Mouse (Mus musculus) thymus, postnatal 36 days (tissue): Measurements from ENCODE around the gene Jchain.
"Not testable (repeated sequence)": the region's sequence is repeated elsewhere in the genome, so short reads cannot be mapped to it uniquely, and the experiment has no call there.

Source experiments
- DNase-seq, 2 experiments: peaks; one replicate each; pipeline ENCODE4 v3.0.0; 2022; ENCODE audit warnings: mixed read lengths in 2 of 2

Jchain gene

GRCm38 (mm10) chr5:88527657-88528056 is at the start of gene Jchain:
TSS of gene Jchain (minus strand) at chr5:88527891.
- DNase-seq, result no peak

- no peak for DNase-seq
Measured at GRCm38 (mm10) chr5:88575506-88576338, 48.0 kb upstream of the Jchain start.

DNA sequence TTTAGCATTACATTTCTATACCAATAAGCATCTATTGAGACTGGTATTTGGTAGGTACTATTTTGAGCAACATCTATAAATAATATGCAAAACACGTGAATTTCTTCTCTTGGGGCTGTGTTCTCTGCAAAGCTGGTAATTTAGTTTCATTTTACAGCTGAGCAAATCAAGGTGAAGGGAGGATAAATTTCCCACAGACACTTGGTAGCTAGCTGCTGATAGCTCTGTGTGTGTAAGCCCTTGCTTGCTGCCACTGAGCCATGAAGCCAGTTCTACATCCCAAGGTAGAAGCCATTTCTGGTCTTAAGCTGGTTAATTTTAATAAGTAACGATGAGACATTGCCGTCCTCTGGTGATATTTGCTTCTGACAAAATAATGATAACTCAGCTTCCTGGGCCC is 47.1 kb upstream of the Jchain start:
- no peak for DNase-seq

DNA sequence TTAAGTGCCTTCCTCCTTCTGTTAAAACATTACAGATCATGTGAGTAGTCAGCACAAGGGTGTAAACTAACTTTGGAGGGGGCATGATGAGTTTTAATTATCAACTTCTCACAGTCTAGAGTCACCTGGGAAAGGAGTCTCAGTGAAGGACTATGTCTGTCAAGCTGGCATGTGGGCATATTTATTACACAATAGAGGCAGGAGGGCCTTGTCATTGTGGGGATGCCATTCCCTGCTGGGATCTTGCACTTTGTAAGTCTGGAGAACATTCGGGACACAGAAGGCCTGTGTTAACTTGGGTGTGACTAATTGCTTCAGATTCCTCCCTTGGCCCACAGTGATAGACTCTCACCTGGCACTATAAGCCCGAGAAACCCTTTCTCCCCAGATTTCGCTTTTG is 41.9 kb upstream of the Jchain start:
- DNase-seq, result no peak

DNA sequence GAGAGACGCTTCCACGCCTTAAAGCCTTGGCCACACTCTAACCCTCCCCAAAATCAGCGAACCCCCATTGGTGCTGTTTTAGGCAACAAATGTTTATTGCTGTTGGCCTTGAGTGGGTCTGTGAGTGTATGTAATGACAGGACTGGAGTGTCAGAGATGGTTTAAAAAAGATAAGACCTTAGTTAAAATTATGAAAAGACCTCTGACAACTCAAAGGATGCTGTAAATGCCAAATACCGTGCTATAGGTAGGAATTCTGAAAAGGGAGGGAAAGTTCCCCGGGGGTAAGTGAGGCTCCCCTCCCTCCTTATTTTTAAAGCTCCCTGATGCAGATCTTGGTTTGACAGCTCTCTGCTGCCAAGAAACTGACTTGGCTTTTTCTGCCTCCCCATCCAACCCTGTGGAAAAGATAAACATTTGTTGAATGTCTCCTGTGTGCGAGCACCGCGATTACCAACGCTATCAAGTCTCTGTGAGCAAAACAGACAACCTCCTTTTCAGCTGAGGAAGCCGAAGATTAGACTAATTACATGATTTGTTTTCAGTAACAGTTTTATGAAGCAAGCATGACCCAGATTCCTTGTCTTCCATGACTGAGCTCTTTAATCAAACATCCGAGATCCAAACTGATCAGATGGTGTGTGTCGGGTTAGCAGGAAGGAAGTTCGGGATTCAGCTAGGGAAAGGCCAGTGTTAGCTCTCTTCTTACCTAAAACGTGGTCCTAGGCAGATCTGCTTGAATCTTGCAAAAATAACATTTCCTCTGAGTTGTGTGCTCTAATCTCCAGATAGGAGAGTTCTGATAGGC is 38.5 kb upstream of the Jchain start:
- no peak for DNase-seq

DNA sequence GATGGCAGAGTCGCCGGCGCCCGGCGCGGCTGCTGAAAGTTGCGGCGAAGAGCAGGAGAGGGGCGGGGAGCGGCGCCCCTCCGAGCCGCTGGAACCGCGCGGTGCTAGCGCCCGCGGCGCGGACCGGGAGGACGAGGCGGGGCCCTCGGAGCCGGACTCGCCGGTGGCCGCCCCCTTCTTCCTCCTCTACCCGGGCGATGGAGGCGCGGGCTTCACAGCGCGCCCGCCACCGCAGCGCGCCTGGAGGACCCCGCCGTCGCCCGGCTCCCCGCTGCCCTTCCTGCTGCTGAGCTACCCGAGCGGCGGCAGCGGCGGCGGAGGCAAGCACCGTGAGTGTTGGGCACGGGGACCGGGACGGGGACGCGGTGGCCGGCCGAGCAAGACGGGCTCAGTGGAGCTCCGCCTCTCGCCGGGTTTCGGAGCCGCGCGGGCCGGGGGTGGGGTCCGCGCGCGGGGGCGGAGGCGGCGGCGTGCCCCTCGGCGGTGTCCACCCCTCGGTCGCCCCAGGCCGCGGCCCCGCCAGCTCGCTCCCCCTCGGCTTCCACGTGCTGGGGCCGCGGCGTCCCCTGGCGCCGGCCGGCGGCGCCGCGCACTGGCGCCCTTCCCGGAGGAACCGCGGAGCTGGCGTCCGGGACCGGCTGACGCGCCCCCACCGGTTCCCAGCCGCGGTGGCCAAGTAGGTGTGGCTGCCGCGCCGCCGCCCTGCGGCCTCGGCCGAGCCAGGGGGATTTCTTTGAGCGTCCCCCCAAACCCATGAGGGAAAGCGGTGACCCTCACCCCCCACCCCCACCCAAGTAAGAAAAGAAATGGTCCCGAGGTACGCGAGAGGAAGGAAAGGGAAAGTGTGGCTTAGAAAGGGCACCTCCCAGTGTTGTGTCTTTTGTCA is 37.7 kb upstream of the Jchain start:
- DNase-seq, result peak; percentile 52 to 60

- DNase-seq, result peak; percentile 87
Measured at GRCm38 (mm10) chr5:88564501-88565147, 36.9 kb upstream of the Jchain start, which contains the start of gene Rufy3. TSS of gene Rufy3 (plus strand) at chr5:88565040.

- DNase-seq, result no peak
Measured at GRCm38 (mm10) chr5:88562863-88563780, 35.4 kb upstream of the Jchain start.

DNA sequence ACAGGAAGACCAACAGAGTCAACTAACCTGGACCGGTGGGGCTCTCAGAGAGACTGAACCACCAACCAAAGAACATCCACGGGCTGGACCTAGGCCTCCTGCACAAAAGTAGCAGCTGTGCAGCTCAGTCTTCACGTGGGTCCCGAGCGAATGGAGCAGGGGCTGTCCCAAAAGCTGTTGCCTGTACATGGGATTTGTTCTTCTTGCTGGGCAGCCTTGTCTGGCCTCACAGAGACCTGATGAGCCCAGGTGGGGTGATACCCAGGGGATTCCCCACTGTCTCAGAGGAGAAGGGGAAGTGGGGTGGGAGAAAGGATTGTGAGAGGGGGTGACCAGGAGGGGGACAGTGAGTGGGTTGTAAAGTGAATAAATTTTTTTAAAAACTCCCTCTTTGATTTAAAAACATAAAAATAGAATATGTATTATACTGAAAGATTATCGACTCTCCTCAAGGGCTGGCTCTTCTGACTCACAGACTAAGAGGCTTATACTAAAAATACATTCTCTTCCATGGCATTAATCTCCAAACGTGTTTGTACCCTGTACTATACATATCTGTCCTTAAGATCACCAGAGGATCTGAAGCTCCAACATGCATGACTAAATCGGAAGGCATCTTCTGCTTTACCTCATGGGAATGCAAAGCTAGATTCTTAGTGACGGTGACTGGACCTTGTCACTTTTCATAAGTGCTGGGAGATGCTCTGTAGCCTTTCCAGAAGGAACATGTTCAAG is 33.6 kb upstream of the Jchain start:
- DNase-seq, result no peak

DNA sequence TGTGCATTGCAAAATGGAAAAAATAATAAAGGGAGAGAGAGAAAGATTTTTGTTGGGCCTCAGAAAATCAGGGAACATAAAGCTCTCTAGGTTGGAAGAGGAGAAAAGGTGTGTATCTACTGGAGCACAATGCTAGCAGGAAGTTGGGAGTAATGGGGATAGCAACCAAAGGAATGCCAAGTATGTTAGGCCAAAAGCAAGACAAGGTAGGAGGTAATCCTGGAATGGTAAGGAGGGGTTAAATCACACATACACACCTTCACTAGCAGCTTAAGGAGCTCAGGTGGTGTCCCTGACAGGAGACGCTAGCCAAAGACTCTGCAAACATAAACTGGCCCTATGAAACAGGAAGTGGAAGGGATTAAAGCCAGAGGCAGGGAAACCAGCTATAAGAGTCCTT is 31.3 kb upstream of the Jchain start:
- DNase-seq, result no peak

DNA sequence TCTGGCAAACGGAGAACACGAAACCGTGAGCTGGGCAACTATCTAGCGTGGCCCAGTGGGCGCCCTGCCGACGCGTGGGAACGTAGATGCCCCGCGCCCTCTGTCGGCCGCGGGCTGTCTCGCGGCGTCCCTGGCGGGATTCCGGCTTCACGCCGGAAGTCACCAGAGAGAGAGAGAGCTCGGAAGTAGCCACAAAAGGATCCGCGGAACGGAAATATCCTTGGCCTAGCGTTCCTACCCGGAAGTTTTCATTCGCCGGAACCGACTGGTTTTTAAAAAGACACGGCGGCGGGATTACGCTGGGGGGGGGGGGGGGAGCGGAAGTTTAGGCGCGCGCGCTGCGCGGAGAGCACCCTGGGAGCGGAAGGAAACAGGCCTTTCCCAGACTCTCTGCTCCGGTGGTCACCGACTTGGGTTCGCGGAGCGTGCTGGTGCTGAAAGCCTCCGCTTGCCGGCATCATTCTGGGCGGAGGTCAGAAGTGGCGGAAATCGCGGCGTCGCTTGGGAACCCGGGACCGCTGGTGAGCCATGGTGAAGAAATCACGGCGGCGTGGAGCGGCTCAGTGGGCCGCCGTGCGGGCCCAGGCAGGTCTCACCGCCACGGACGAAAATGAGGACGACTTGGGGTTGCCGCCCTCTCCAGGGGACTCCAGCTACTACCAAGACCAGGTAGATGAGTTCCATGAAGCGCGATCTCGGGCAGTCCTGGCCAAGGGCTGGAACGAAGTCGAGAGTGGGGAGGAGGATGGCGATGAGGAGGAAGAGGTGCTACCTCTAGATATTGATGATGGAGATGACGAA is 26.6 kb upstream of the Jchain start, which contains the start of gene Utp3:
Gene Utp3 (plus strand): TSS at position 377 of the 801 bp plus-strand sequence.
- peak; percentile 93 to 96 for DNase-seq

- DNase-seq, result no peak
Measured at GRCm38 (mm10) chr5:88553271-88554085, 25.8 kb upstream of the Jchain start.

DNA sequence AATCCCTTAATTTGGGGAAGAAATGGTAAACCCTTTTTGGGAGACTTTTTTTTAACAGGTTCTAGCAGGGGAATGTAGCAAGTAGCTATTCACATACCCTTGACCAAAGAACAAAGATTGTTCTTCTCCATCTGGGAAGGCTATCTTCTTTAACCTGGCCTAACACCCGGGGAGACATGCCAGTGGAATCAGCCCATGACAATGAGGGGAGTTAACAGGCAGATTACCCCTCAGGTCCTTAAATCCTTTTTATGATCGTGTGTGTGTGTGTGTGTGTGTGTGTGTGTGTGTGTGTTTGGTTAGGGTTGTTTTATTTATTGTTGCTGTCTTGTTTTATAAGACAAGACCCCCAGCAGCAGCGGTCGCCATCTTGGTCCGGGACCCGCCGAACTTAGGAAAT is 17.8 kb upstream of the Jchain start:
- DNase-seq, result no peak

- DNase-seq, result not testable (repeated sequence)
Measured at GRCm38 (mm10) chr5:88544411-88544810, 16.7 kb upstream of the Jchain start.

- peak in 1 of 2 experiments; percentile 18 for DNase-seq
Measured at GRCm38 (mm10) chr5:88542651-88543282, 15.1 kb upstream of the Jchain start.

GRCm38 (mm10) chr5:88540845-88541244 is 13.2 kb upstream of the Jchain start:
- no peak for DNase-seq

- peak in 1 of 2 experiments; percentile 25 for DNase-seq
Measured at GRCm38 (mm10) chr5:88534697-88535096, 7.0 kb upstream of the Jchain start.

- no peak for DNase-seq
Measured at GRCm38 (mm10) chr5:88530908-88531307, 3.2 kb upstream of the Jchain start.
